Mouse (Mus musculus): ENCODE measurements around the gene Nol3. TPM values are rescaled to one million over a fixed set of nuclear protein-coding genes. Genes with fewer than 3 reads are reported as not detected.
A peak's percentile ranks its signal among the peaks of the same experiment; 100 is the strongest.

The Nol3 gene
- total RNA-seq, 2 experiments from 2014 or later = 8.9 to 10.4 TPM

GRCm38 (mm10) chr8:105265128-105265527 is 10.8 kb upstream of the Nol3 start:
- Histone ChIP-seq H3K27ac (no peak overlapping the region), H3K4me3 (peak overlapping the region; percentile 61)
- no peak for TF ChIP-seq CTCF (IDR thresholded peaks at IDR 0.05)
- DNase-seq (ENCODE audit: extremely low spot score in 1 of 2, low spot score in 2 of 2) = no peak
- intact Hi-C loops (cut with DNase I) = no loop called here

- TF ChIP-seq CTCF (IDR thresholded peaks at IDR 0.05) = no peak
- Histone ChIP-seq H3K4me3 (no peak overlapping the region), H3K27ac (no peak overlapping the region)
- intact Hi-C loops (cut with DNase I) = no loop called here
- DNase-seq (ENCODE audit: extremely low spot score in 1 of 2, low spot score in 2 of 2) = no peak
These were observed 9.2 kb upstream of the Nol3 start for GRCm38 (mm10) chr8:105266775-105267174.

- peak overlapping the region; percentile 61 for H3K4me3 ChIP-seq
- peak; percentile 81 to 86 for DNase-seq (ENCODE audit: extremely low spot score in 1 of 2, low spot score in 2 of 2)
- no peak for TF ChIP-seq CTCF (IDR thresholded peaks at IDR 0.05)
- intact Hi-C loops (cut with DNase I) = no loop called here
- H3K27ac ChIP-seq = peak overlapping the region; percentile 92
These were observed 7.4 kb upstream of the Nol3 start for GRCm38 (mm10) chr8:105268342-105269074.

- intact Hi-C loops (cut with DNase I) = no loop called here
- Histone ChIP-seq H3K4me3 (peak overlapping the region; percentile 61), H3K27ac (peak overlapping the region; percentile 92)
- DNase-seq (ENCODE audit: extremely low spot score in 1 of 2, low spot score in 2 of 2) = no peak
- TF ChIP-seq CTCF (IDR thresholded peaks at IDR 0.05) = no peak
These were observed 6.9 kb upstream of the Nol3 start for GRCm38 (mm10) chr8:105269075-105269458.

GRCm38 (mm10) chr8:105269461-105269947 is 6.4 kb upstream of the Nol3 start, which contains the start of gene Hsf4:
TSS of gene Hsf4 (plus strand) at chr8:105269801.
- TF ChIP-seq CTCF (IDR thresholded peaks at IDR 0.05) = no peak
- intact Hi-C loops (cut with DNase I) = no loop called here
- Histone ChIP-seq H3K4me3 (peak within 1 kb of the TSS; percentile 61), H3K27ac (peak within 1 kb of the TSS; percentile 92)
- peak; percentile 65 to 67 for DNase-seq (ENCODE audit: extremely low spot score in 1 of 2, low spot score in 2 of 2)

- intact Hi-C loops (cut with DNase I) = no loop called here
- Histone ChIP-seq H3K4me3 (peak overlapping the region; percentile 61), H3K27ac (peak overlapping the region; percentile 92)
- no peak for TF ChIP-seq CTCF (IDR thresholded peaks at IDR 0.05)
- no peak for DNase-seq (ENCODE audit: extremely low spot score in 1 of 2, low spot score in 2 of 2)
These were observed 5.6 kb upstream of the Nol3 start for GRCm38 (mm10) chr8:105270101-105270915.

GRCm38 (mm10) chr8:105270916-105271186 is 5.1 kb upstream of the Nol3 start:
- Histone ChIP-seq H3K4me3 (no peak overlapping the region), H3K27ac (no peak overlapping the region)
- intact Hi-C loops (cut with DNase I) = no loop called here
- TF ChIP-seq CTCF (IDR thresholded peaks at IDR 0.05) = no peak
- no peak for DNase-seq (ENCODE audit: extremely low spot score in 1 of 2, low spot score in 2 of 2)

- intact Hi-C loops (cut with DNase I) = no loop called here
- Histone ChIP-seq H3K27ac (no peak overlapping the region), H3K4me3 (peak overlapping the region; percentile 57)
- no peak; the same call in 1 of the 2 replicates for TF ChIP-seq CTCF (IDR thresholded peaks at IDR 0.05)
- no peak for DNase-seq (ENCODE audit: extremely low spot score in 1 of 2, low spot score in 2 of 2)
These were observed 553 bp upstream of the Nol3 start for GRCm38 (mm10) chr8:105275387-105275786.

GRCm38 (mm10) chr8:105276292-105277120 is 566 bp downstream of the Nol3 start:
- no peak for TF ChIP-seq CTCF (IDR thresholded peaks at IDR 0.05)
- H3K27ac ChIP-seq = peak overlapping the region; percentile 82
- intact Hi-C loops (cut with DNase I) = no loop called here

GRCm38 (mm10) chr8:105278911-105279334 is 3.0 kb downstream of the Nol3 start:
- TF ChIP-seq CTCF (IDR thresholded peaks at IDR 0.05) = peak; percentile 20
- Histone ChIP-seq H3K4me3 (peak overlapping the region; percentile 38), H3K27ac (peak overlapping the region; percentile 41; the same call in 1 of the 2 replicates)
- intact Hi-C loops (cut with DNase I) = no loop called here
- peak; percentile 83 to 85 for DNase-seq (ENCODE audit: extremely low spot score in 1 of 2, low spot score in 2 of 2)

More at GRCm38 (mm10) chr8:105276292-105277120, 566 bp downstream of the Nol3 start:
- DNase-seq (ENCODE audit: extremely low spot score in 1 of 2, low spot score in 2 of 2) = peak in 1 of 2 experiments; percentile 61
- peak overlapping the region; percentile 57 for H3K4me3 ChIP-seq

GRCm38 (mm10) chr8:105280567-105280966 is 4.6 kb downstream of the Nol3 start:
- Histone ChIP-seq H3K27ac (no peak overlapping the region), H3K4me3 (no peak overlapping the region)
- TF ChIP-seq CTCF (IDR thresholded peaks at IDR 0.05) = no peak
- intact Hi-C loops (cut with DNase I) = no loop called here
- DNase-seq (ENCODE audit: extremely low spot score in 1 of 2, low spot score in 2 of 2) = no peak

Data from left cerebral cortex, adult 2 months (tissue).